Mouse (Mus musculus): ENCODE measurements around the gene Ryr2.

DNA sequence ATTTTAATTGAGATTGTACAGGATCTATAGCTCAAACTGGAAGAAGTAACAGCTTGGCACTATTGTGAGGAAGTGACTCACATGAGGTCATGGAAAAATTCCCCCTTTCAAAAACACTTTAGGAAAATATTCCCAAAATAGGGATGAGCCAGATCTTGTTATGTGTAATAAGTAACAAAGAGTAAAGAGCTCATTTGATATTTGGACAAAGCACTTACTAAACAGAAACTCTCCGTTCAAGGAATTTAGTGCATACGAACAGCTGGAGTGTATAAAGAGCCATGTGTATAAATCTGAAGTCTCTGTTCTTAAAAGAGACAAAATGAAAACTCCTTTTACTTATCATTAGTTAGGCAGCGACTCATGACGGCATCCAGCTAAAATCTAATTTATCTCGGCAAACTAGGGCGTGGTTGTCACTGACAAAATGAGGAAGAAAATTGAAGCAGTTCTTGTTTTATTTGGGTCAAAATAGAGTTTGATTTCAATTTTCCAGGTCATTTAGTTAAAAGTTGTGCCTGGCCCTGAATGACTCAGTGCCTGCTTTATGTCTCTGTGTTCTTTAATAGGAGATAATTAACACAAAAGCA, 40.3 kb upstream of the Ryr2 start:
- no peak for TF ChIP-seq EP300 (IDR thresholded peaks at IDR 0.05)
- TF ChIP-seq CTCF (IDR thresholded peaks at IDR 0.05): no peak

Measured in lung, postnatal 0 days (tissue).